Mouse (Mus musculus): ENCODE measurements around the gene Gm10226.
"Not testable (repeated sequence)": the region's sequence is repeated elsewhere in the genome, so short reads cannot be mapped to it uniquely, and the experiment has no call there.

Gm10226 gene

GRCm38 (mm10) chr17:21691560-21691959 is at the start of gene Gm10226:
Gene Gm10226, plus strand, starts transcription at chr17:21691860.
- DNase-seq, result no peak

- DNase-seq, result peak in 1 of 2 experiments; percentile 4
Measured at GRCm38 (mm10) chr17:21648791-21649190, 42.9 kb upstream of the Gm10226 start.

- peak; percentile 25 to 41 for DNase-seq
Measured at GRCm38 (mm10) chr17:21649936-21650335, 41.7 kb upstream of the Gm10226 start.

GRCm38 (mm10) chr17:21650364-21650907 is 41.2 kb upstream of the Gm10226 start, which contains the start of gene Zfp983:
Gene Zfp983, plus strand, starts transcription at chr17:21650624.
- peak; percentile 80 to 89 for DNase-seq

GRCm38 (mm10) chr17:21678826-21679225 is 12.8 kb upstream of the Gm10226 start:
- DNase-seq, result not testable (repeated sequence)

GRCm38 (mm10) chr17:21679273-21680018 is 12.2 kb upstream of the Gm10226 start:
- DNase-seq, result peak; percentile 89 to 94

- not testable (repeated sequence) for DNase-seq
Measured at GRCm38 (mm10) chr17:21680019-21680376, 11.7 kb upstream of the Gm10226 start.

- DNase-seq, result no peak
Measured at GRCm38 (mm10) chr17:21693342-21693741, 1.7 kb downstream of the Gm10226 start.

- DNase-seq, result no peak
Measured at GRCm38 (mm10) chr17:21696073-21696472, 4.4 kb downstream of the Gm10226 start.

- DNase-seq, result no peak
Measured at GRCm38 (mm10) chr17:21702281-21703240, 10.9 kb downstream of the Gm10226 start.

- DNase-seq, result no peak
Measured at GRCm38 (mm10) chr17:21703414-21703813, 11.8 kb downstream of the Gm10226 start.

GRCm38 (mm10) chr17:21707343-21707996 is 15.8 kb downstream of the Gm10226 start, which contains the start of gene Zfp760:
Gene Zfp760, plus strand, starts transcription at chr17:21707741.
- DNase-seq, result peak; percentile 90 to 94

- no peak for DNase-seq
Measured at GRCm38 (mm10) chr17:21708401-21708800, 16.7 kb downstream of the Gm10226 start.

- DNase-seq, result not testable (repeated sequence)
Measured at GRCm38 (mm10) chr17:21730495-21730894, 38.8 kb downstream of the Gm10226 start, which contains the start of gene Zfp229. Gene Zfp229, plus strand, starts transcription at chr17:21730795.

GRCm38 (mm10) chr17:21733049-21733448 is 41.4 kb downstream of the Gm10226 start:
- DNase-seq, result no peak

- peak; percentile 78 to 82 for DNase-seq
Measured at GRCm38 (mm10) chr17:21733529-21734031, 41.9 kb downstream of the Gm10226 start.

All from kidney, postnatal 25 days (tissue).